8 mouse cellular contexts compared by ENCODE assay signal in genomic region chr10:95940901-95941767, GRCm38 (mm10). TPM values are rescaled to one million over a fixed set of nuclear protein-coding genes. Genes with fewer than 3 reads are reported as not detected.
DNase-seq lines count a peak whose midpoint lies in the region; ATAC-seq and TF ChIP-seq lines count a peak whose summit lies in the region.

No protein-coding gene starts in this region.

- intact Hi-C loops in gastrocnemius, postnatal 36 days (cut with DNase I), result no loop called here

- H3K27me3 ChIP-seq in embryonic facial prominence, embryonic 12.5 days, result no peaks in the 10 kb centered on the region
- H3K27me3 ChIP-seq in midbrain, embryonic 13.5 days, result no peaks in the 10 kb centered on the region

- peak overlapping the region; percentile 83 for H3K27ac ChIP-seq in embryonic facial prominence, embryonic 12.5 days
- H3K27ac ChIP-seq in midbrain, embryonic 13.5 days, result peak overlapping the region; percentile 92

- WGBS in lung, adult 2 months, result 2% methylated on average over 68 of the region's 69 CpGs
- WGBS in embryonic facial prominence, embryonic 12.5 days, result 6% methylated on average over 59 of the region's 69 CpGs
- WGBS in midbrain, embryonic 13.5 days, result 6% methylated on average over 49 of the region's 69 CpGs

- no peak for TF ChIP-seq CTCF in lung, adult 2 months (IDR thresholded peaks at IDR 0.05; ENCODE audit: insufficient read depth, low read length)

- H3K36me3 ChIP-seq in embryonic facial prominence, embryonic 12.5 days, result no peaks in the 10 kb centered on the region
- H3K36me3 ChIP-seq in midbrain, embryonic 13.5 days, result peaks cover 3% of the 10 kb centered on the region; the same call in 1 of the 2 replicates

- no peak for TF ChIP-seq POLR2A in lung, adult 2 months (IDR thresholded peaks at IDR 0.05; ENCODE audit: borderline replicate concordance, extremely low read depth, low read depth, low read length)

- H3K4me2 ChIP-seq in embryonic facial prominence, embryonic 12.5 days (replicated peaks), result peak overlapping the region; percentile 84
- H3K4me2 ChIP-seq in midbrain, embryonic 13.5 days (replicated peaks), result peak overlapping the region; percentile 86

- no peak for DNase-seq in lung, adult 2 months
- no peak for DNase-seq in lung, postnatal 10 days
- DNase-seq in NIH3T3 (ENCODE audit: low read depth), result peak; percentile 56
- DNase-seq in ovary, postnatal 14 days (ENCODE audit: low spot score), result no peak
- no peak for DNase-seq in gastrocnemius, postnatal 36 days

- peak overlapping the region; percentile 80 for H3K9ac ChIP-seq in embryonic facial prominence, embryonic 12.5 days
- peak overlapping the region; percentile 80 for H3K9ac ChIP-seq in midbrain, embryonic 13.5 days (replicated peaks)

- H3K9me3 ChIP-seq in embryonic facial prominence, embryonic 12.5 days, result no peaks in the 10 kb centered on the region
- no peaks in the 10 kb centered on the region for H3K9me3 ChIP-seq in midbrain, embryonic 13.5 days

- ATAC-seq in embryonic facial prominence, embryonic 12.5 days (ENCODE audit: insufficient number of reproducible peaks, insufficient read depth, low FRiP score, low TSS enrichment), result peak; percentile 88
- ATAC-seq in inflammation-experienced regulatory T-cells, adult 6 months, result peak; percentile 32
- ATAC-seq in midbrain, embryonic 13.5 days, result peak; percentile 92

- H3K4me1 ChIP-seq in lung, adult 2 months (ENCODE audit: control insufficient read depth, insufficient read depth, low read length), result peaks cover 11% of the 10 kb centered on the region; the same call in 1 of the 2 replicates
- peaks cover 15% of the 10 kb centered on the region for H3K4me1 ChIP-seq in embryonic facial prominence, embryonic 12.5 days
- H3K4me1 ChIP-seq in midbrain, embryonic 13.5 days (replicated peaks), result peaks cover 27% of the 10 kb centered on the region

- H3K4me3 ChIP-seq in lung, adult 2 months (replicated peaks; ENCODE audit: extremely low read depth, low read depth, low read length), result peak overlapping the region; percentile 99
- H3K4me3 ChIP-seq in embryonic facial prominence, embryonic 12.5 days, result peak overlapping the region; percentile 83
- peak overlapping the region; percentile 80 for H3K4me3 ChIP-seq in midbrain, embryonic 13.5 days (replicated peaks)

RNA-seq across cellular contexts. Expression of gene Eea1, which starts 0.7 kb away (rescaled TPM):
- polyA plus RNA-seq in lung, adult 2 months (2012; rRNA removed), result 4.3 and 5.1 TPM in 2 replicates
- 15.7 and 16.6 TPM in 2 replicates for polyA plus RNA-seq in embryonic facial prominence, embryonic 12.5 days (2016; fragmentation: Nextera tagmentation; extraction: Ambion mirVana)
- 10 to 100 TPM; 30.0 to 32.5 (median 31.7) TPM for polyA plus RNA-seq in inflammation-experienced regulatory T-cells, adult 6 months (2017; shearing (Covaris generic))
- 18.9 and 19.2 TPM in 2 replicates for polyA plus RNA-seq in midbrain, embryonic 13.5 days (2015; fragmentation: Nextera tagmentation; extraction: Ambion mirVana)
- 10 to 100 TPM; 18.1 to 23.3 TPM for total RNA-seq in gastrocnemius, postnatal 36 days (2021)

Comparison
In these comparisons a context has a peak if more than half of its experiments do, and no peak if none do; other contexts are left out.
1. ATAC-seq: peak in every context shown above with its lines; median percentile 92 in midbrain, embryonic 13.5 days; 88 in embryonic facial prominence, embryonic 12.5 days; 32 in inflammation-experienced regulatory T-cells, adult 6 months.